Mouse (Mus musculus): ENCODE measurements around the gene 2210016L21Rik.

The 2210016L21Rik gene

DNA sequence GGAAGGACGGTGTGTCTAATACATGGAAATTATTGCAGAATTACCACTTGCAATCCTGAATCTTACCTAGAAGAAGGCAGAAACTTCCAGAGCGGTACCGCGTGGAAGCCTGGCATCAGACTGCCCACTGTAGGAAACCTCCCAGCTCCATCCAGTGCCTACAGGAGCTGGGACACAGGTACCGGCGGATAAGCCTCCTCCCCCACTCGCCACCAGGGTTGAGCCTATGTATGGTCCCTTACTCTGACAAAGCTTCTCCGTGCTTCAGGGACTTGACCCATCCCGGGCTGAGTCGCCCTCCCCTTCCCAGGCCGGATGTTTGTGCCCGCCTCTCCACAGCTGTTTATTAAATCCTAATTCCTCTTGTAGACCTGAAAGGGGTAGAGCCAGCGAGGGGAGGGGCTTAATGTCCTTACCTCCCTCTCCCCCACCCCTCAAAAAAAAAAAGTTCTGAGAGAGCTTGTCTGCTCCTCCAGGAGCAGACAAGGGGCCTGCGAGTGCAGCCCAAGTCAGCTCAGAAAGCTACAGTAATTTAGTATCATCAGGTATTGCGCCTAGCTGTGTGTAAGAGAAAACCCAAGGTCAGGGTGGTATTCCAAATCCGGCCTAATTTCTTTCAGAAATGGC lies 38.3 kb downstream of the 2210016L21Rik start:
- no peak for DNase-seq

DNA sequence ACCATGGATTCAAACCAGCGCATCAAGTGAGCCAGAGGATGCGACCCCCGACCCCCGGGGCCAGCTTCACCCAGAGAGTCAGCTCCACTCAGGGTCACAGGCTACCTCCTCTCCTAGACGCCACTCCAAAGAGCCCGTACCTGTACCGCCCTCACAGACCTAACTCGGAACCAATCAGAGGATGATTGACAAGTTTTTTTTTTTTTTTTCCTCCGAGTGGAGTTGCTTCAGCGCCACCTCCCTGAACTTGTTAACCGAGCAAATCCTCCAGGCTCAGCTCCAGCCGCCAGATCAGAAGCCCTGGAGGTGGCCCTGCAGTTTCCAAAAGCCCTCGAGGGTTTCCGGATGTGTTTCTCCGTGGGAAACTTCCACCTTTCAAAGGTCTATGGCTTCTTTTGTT lies 40.0 kb downstream of the 2210016L21Rik start:
- no peak for DNase-seq

DNA sequence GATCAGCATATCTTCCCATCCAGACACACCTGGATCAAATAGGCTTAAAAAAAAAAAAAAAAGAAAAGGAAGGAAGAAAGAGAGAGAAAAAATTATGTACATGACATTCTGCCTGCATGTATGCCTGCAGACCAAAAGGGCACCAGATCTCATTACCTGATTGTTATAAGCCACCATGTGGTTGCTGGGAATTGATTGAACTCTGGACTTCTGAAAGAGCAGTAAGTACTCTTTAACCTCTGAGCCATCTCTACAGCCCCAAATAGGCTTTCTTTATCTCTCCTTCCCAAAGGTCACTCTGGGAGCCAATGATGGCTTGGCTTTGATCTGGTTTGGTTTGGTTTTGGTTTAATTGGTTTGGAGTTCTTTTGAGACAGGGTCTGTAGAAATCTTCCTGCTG lies 43.1 kb downstream of the 2210016L21Rik start:
- DNase-seq = no peak

DNA sequence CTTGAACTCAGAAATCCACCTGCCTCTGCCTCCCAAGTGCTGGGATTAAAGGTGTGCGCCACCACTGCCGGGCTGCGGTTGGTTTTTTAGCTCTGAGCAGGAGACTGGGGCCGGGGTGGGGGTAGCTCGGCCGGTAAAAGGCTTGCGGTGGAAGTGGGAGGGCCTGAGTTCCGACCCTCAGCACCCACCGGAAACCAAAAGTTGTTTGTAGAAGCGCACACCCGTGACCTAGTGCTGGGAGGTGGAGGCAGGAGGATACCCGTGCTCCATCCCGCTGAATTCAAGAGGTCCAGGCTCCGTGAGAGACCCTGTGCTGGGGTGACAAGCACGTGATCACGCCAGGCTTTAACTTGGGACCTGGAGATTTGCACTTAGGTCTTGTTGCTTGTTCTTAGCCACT lies 54.5 kb downstream of the 2210016L21Rik start:
- no peak for DNase-seq

DNA sequence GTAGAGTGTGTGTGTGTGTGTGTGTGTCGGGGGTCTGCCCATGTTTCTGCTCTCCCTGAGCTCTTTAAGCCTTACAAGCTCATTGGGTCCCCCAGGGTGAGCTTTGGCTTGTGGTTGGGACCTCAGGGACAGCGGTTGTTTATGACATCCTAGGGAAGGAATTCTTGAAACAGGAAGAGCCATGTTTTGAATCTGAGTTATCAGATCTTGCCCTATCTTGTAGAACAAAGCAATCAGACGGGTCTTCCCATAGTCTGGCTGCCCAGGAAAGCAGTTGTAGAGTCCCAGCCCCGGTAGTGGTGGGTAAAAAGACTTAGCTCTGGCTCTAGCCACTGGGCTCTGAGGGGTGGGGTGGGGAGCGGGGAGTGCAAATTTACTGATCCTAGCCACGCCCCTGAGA lies 55.4 kb downstream of the 2210016L21Rik start:
- no peak for DNase-seq

All from kidney, adult 11 months (tissue).